Mouse (Mus musculus) myocyte (in vitro differentiated cells): Measurements from ENCODE around the gene Glis3.

Experiments used
- CEBPB ChIP-seq: IDR thresholded peaks from 2 replicates; pipeline ENCODE4 v1.6.1; 2011; ENCODE audit warnings: mild to moderate bottlenecking, moderate library complexity; ENCODE audit not compliant: poor library complexity, insufficient read depth, severe bottlenecking
- E2F4 ChIP-seq: IDR thresholded peaks from one replicate; pipeline ENCODE4 v1.6.1; 2011; ENCODE audit warnings: mild to moderate bottlenecking, control low read depth, moderate library complexity; ENCODE audit not compliant: insufficient read depth
- MAX ChIP-seq: IDR thresholded peaks from one replicate; pipeline ENCODE4 v1.6.1; 2011; ENCODE audit warnings: low read depth, mild to moderate bottlenecking, control low read depth
- MYOD1 ChIP-seq, 3 experiments: IDR thresholded peaks; one replicate each; pipeline ENCODE4 v1.6.1; 2011; ENCODE audit warnings: control low read depth in 2 of 3, low read depth in 2 of 3, mild to moderate bottlenecking in 2 of 3, moderate library complexity in 1 of 3; ENCODE audit not compliant: insufficient read length in 2 of 3, control insufficient read depth in 1 of 3
- MYOG ChIP-seq, 3 experiments: IDR thresholded peaks; one replicate each; pipeline ENCODE4 v1.6.1; 2011; ENCODE audit warnings: control low read depth in 2 of 3, low read depth in 2 of 3, mild to moderate bottlenecking in 2 of 3; ENCODE audit not compliant: insufficient read length in 2 of 3, control insufficient read depth in 1 of 3, insufficient read depth in 1 of 3
- POLR2A ChIP-seq: IDR thresholded peaks from one replicate; pipeline ENCODE4 v1.6.1; 2011; ENCODE audit warnings: low read depth, mild to moderate bottlenecking, control low read depth, moderate library complexity; ENCODE audit not compliant: insufficient read length
- POLR2AphosphoS2 ChIP-seq: IDR thresholded peaks from one replicate; pipeline ENCODE4 v1.6.1; 2011; ENCODE audit warnings: low read depth, control low read depth; ENCODE audit not compliant: insufficient read length
- REST ChIP-seq: IDR thresholded peaks from one replicate; pipeline ENCODE4 v1.6.1; 2011; ENCODE audit warnings: mild to moderate bottlenecking, control low read depth, moderate library complexity; ENCODE audit not compliant: insufficient read depth, insufficient read length
- SRF ChIP-seq: IDR thresholded peaks from one replicate; pipeline ENCODE4 v1.6.1; 2011; ENCODE audit warnings: low read depth; ENCODE audit not compliant: control insufficient read depth, insufficient read length
- TCF12 ChIP-seq: IDR thresholded peaks from one replicate; pipeline ENCODE4 v1.6.1; 2011; ENCODE audit warnings: mild to moderate bottlenecking, control low read depth; ENCODE audit not compliant: poor library complexity, insufficient read depth, severe bottlenecking
- TCF3 ChIP-seq: IDR thresholded peaks from one replicate; pipeline ENCODE4 v1.6.1; 2011; ENCODE audit warnings: low read depth, control low read depth; ENCODE audit not compliant: insufficient read length
- USF1 ChIP-seq: IDR thresholded peaks from one replicate; pipeline ENCODE4 v1.6.1; 2011; ENCODE audit warnings: low read depth, mild to moderate bottlenecking, control low read depth, moderate library complexity

GRCm38 (mm10) chr19:28655166-28655565 is 24.7 kb downstream of the Glis3 start:
- TF ChIP-seq POLR2A (no peak), MYOG (IDR thresholded peaks at IDR 0.05; ENCODE audit: control insufficient read depth in 1 of 3, insufficient read depth in 1 of 3, insufficient read length in 2 of 3, low read depth in 2 of 3) (no peak), TCF12 (no peak), MYOD1 (IDR thresholded peaks at IDR 0.05; ENCODE audit: control insufficient read depth in 1 of 3, insufficient read length in 2 of 3, low read depth in 2 of 3) (no peak), TCF3 (no peak), REST (no peak), MAX (no peak), CEBPB (no peak), USF1 (no peak), POLR2AphosphoS2 (no peak), E2F4 (no peak), SRF (no peak)
